Mouse (Mus musculus): ENCODE measurements around the gene Mettl7b.

Gene Mettl7b

DNA sequence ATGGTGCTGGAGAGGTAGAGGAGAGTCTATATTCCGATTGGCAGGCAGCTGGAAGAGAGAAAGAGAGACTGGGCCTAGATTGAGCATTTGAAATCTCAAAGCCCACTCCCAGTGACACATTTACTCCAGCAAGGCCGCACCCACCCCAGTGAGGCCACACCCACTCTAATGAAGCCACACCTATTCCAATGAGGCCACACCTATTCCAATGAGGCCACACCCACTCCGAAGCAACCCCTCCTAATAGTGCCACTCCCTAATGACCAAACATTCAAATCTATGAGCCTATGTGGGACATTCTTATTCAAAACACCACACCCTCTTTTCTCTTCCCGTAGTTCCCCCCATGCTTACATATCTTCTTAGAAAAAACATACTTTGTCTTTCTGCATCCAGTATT is 13.3 kb downstream of the Mettl7b start:
- no peak for DNase-seq (ENCODE audit: low spot score)

DNA sequence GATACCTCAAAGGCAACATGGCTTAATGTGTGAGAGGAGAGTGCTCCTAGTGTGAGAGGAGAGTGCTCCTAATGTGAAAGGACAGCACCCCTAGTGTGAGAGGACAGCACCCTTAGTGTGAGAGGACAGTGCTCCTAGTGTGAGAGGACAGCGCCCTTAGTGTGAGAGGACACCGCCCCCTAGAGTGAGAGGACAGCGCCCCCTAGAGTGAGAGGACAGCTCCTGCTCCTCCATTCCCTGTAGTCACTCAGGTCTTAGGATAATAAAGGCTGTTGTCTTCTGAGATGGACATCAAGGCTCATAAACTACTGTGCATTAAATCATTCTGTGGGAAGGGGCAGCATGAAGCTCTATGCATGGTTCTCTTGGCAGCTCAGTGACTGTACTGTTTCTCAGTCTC is 15.1 kb downstream of the Mettl7b start:
- no peak for DNase-seq (ENCODE audit: low spot score)

DNA sequence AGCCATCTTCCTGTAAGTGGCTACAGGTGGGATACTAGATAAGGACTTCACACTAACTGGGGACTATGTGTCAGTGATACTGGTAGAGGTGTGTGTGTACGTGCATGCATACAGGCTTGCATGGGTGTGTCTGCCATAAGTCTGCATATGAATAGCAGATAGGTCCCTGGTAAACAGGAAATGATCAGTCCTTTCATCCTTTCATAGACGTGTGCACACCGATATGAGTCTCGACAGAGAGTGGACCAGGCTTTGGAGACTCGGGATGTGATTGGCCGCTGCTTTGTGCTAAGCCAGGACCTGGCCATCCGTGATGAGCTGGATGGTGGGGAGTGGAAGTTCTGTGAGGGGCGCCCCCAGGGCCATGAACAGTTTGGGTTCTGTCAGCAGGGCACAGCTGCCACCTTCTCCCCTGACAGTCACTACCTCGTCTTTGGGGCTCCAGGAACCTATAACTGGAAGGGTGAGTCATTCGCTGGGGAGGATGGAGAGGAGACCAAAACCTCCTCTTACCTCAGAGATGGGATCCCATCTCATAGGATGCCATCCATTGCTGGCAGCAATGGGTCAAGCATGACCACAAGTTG is 20.2 kb downstream of the Mettl7b start:
- no peak for DNase-seq (ENCODE audit: low spot score)

DNA sequence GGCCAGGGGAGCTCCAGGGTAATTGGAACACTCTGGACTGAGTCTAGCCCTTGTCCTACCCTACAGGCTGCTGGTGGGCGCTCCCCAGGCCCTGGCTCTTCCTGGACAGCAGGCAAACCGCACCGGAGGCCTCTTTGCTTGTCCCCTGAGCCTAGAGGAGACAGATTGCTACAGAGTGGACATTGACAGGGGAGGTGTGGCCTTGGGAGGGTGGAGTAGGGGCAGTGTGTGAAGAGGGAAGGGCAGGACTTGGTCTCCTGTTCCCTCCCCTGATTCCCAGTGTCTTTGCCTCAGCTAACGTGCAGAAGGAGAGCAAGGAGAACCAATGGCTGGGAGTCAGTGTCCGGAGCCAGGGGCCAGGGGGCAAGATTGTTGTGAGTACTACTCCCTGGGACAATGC is 21.8 kb downstream of the Mettl7b start:
- DNase-seq (ENCODE audit: low spot score) = no peak

DNA sequence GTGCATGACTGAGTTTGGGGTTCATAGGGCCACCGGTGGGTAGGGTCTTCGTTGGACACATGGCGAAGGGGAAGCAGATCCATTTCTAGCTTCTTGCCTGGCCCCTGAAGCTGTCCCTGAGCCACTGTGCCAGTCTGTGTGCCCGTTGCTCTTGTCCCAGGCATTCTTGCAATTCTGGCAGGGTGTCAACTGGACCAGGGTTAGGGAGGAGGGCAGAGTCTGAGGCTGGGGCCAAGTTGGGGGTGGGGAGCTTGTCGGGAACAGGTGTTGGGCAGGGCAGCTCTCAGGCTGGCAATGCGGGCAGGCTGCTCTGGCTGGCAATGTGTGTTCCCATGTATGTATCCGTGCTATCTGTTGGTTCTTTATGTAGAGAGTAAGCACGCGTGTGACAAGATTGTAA is 22.3 kb downstream of the Mettl7b start:
- no peak for DNase-seq (ENCODE audit: low spot score)

DNA sequence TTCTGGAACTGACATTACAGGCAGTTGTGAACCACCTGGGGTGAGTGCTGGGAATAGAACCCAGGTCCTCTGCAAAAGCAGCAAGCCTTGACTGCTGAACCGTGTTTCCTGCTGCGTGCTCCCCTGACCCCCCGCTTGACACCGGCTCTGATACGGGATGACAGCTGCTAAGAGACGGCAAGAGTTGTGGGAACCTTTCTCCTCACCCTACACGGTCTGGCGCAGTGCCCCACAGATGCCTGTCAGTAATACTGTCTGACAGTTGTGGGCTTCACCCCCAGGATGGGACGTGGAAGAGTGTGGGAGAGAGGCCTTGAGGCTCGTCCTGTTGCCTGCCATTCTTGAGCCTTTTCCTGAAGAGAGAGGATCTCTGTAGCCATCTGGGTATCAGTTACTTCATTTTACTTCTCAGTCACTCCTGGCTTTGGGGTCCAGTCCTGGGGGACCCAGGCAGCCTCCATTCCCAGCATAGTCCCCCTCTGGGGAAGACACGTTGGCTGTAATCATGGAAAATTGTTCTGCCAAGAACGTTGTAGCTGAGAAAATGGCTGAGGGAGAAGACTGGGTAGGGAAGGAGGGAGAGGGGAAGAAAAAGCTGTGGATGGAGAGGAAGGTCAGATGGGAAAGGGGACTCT is 22.9 kb downstream of the Mettl7b start:
- DNase-seq (ENCODE audit: low spot score) = no peak

DNA sequence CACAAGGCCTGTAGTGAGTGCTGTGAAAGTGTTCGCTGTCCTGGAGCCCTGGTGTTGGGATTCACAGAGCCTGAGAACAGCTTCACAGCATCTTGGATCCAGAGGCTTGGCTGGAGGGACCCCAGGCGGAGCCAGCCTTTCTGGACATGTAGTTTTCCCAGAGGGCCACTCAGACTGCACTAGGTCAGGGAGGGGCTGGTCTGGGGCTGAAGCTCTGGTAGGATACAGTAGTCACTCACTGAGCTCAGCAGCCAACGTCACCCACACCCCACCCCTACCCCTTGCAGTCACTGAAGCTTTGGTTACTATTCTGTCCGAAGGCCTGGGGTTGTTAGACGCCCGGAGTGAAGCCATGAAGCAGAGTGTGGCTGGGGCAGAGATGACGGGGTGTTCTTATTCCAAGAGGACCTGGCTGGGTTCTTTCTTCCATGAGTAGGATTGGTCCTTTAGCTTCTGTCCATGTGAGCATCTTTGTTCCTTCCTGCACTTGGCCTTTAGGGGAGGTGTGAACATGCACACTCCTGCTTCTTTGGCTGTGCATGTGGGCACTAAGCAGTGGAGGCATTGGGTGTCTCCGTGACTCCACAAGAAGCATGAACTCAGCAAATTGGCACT is 24.9 kb downstream of the Mettl7b start:
- no peak for DNase-seq (ENCODE audit: low spot score)

DNA sequence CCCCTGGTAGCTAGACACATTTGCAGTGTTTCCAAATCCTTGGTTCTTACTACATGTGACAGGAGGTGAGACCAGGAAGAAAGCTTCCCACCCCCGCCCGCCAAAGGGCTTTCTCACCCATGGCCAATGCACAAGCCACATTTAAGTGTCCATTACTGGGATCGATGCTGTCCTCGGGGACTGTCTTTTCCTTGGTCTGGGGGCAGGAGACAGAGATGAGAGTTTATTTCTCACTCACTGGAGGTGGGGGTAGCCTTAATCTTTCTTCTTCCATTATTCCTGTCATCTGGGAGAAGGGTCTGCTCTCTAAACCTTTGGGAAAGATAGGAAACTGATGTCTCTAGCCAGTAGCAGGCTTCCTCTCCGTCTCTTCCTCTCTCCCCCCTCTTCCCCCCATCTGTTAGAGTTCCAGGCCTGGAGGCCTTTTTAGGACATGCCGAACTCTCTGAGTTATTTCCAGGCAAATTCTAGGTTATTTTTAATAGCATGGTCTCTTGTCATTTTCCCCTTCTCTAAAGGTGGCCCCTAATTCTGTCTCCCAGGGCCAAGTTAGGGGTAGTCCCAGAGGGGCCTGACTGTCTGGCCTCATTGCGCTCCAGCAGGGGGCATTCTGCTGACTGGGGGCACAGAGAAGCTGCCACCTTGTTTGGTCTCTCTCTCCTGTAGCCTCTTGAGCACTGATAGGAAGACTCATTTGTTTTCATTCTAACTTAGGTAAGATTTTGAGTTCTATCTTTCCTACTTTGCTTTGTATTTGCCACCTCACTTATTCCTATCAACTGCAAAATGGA is 25.6 kb downstream of the Mettl7b start:
- no peak for DNase-seq (ENCODE audit: low spot score)

DNA sequence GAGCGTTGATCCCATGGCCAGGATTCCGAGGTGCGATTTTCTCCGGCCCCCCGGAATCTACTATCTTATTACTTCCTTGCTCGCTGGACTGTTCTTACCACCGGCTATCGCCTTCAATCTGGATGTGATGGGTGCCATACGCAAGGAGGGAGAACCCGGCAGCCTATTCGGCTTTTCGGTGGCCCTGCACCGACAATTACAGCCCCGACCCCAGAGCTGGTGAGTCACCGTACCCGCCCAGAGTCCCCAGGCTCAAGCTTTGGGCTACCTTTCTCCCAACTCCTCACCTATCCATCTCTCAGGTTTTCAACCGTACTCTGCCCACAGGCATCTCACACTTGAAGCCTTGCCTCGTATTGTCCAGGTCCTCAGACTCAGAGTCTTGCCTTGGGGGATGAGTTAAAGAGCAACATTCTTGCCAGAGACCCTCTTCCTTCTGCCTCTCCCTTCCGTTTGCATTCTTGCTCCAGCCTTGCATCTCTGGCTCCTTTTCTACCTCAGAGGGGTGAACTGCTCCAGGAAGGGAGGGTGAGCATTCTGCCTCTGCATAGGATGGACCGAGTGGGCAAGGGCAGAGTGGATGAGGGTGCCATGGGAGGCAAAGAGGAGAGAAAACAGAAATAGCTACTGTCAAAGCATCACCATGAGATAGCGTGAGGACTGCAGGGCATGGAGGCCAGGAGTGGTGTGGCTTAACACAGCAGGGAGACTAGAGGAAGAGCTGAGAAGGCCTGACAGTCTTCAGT is 26.6 kb downstream of the Mettl7b start:
- DNase-seq (ENCODE audit: low spot score) = no peak

DNA sequence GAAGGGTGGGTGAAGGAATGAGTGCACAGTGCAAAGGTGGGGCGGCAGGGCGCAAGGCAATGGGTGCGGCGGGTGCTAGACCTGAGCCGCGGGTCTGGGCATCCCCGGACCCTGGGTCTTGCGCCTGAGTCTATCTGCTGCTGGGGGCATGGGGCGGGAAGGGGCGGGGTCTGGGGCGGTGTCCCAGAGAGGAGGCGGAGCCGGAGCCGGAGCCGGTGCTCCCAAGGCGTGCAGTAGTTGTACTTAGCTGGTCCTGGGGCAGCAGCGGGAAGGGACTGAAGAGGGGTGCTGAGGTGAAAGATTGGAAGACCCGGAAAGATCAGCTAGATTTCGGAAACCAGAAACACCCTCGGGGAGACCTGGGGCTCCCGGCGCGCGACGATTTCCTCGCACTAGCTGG is 27.2 kb downstream of the Mettl7b start, which contains the start of gene Itga7:
Gene Itga7 (plus strand): TSS at position 245 of the 400 bp plus-strand sequence.
- DNase-seq (ENCODE audit: low spot score) = no peak

DNA sequence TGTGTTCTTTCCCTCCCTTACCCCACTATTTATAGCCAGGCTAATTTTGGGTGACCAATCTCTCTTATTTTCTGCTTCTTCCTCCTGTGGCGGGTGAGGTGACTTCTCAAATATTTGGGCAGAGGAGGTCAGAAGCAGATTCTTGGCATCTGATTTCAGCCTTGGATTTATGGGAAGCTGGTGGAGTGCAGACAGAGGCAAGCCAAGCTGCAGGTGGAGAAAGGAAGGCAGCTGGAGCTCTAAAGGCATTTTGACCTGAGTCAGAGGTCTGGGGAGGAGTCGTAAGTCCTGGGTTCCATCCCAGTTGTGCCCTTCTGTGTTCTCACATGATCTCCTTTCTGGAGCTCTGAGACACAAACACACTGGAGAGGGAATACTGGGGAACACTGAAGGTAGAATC is 29.3 kb downstream of the Mettl7b start:
- DNase-seq (ENCODE audit: low spot score) = no peak

DNA sequence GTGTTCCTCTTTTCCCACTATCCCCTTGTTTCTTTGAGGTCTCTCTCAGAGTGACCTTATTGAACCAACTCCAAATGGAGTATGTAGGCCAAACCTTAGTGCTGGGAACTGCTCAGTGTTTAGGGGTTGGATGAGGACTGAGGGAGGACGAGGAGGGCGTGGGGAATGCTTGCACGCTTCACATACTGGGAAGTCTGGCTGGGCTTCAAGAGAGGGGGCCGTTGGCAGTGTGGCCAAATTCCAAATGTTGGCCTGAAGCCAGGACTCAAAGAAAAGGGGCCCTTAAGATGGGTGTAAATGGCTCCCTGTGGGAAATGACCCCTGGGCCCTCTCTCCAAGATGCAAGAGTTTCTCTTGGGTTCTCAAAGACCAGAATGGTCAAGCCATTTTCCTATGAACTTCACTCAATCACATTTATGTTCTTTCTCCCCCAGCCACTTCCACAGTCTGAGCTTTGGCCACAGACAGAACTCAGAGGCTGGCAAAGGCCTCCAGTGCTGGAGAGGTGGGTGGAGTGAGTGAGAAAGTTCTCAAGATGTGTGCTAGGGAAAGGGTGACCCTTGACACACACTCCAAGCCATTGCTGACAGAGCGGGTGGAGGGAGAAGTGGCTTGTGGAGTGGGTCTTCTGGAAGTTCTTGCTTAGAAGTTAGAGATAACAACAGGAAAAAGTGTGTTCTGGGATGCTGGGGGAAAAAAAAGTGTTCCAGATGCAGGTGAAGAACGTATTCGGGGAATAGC is 31.0 kb downstream of the Mettl7b start:
- no peak for DNase-seq (ENCODE audit: low spot score)

DNA sequence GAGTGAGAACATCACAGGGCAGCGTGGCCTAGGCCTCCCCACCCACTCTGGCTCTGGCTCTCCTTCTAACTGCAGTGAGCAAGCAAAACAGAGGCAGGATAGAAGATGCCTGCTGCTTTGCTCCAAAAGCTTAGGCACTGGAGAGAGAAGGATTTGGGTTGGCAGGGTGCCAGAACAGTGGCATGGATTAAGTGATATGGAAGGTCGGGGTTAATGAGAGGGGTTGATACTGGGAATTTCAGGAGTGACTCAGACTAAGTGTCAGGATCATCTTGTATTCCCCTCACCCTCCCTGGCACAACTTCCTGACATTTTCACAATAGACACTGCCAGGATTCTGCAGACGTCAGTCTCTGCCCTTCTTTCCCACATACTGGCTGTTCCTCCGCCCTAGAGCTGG is 32.4 kb downstream of the Mettl7b start:
- DNase-seq (ENCODE audit: low spot score) = no peak

DNA sequence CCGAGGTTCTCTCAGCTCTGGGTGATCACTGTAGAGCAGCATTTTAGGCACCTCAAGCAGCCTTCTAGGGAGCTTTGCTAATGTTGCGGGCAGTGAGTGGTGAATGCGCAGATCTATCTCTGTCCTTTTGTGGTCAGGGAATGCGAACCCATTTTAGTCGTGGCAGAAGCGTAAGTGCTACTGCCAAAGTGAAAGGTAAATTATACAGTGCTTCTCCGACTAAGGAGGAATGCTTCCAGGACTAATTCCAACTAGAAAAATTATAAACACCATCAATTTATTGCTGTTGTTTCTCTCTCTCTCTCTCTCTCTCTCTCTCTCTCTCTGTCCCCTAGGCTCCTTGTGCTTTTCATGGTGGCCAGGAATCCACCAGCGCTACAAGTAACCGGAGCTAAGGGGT is 36.9 kb downstream of the Mettl7b start, which contains the start of gene Bloc1s1:
Gene Bloc1s1 (minus strand): TSS at position 101 of the 400 bp plus-strand sequence.
- DNase-seq (ENCODE audit: low spot score) = no peak

DNA sequence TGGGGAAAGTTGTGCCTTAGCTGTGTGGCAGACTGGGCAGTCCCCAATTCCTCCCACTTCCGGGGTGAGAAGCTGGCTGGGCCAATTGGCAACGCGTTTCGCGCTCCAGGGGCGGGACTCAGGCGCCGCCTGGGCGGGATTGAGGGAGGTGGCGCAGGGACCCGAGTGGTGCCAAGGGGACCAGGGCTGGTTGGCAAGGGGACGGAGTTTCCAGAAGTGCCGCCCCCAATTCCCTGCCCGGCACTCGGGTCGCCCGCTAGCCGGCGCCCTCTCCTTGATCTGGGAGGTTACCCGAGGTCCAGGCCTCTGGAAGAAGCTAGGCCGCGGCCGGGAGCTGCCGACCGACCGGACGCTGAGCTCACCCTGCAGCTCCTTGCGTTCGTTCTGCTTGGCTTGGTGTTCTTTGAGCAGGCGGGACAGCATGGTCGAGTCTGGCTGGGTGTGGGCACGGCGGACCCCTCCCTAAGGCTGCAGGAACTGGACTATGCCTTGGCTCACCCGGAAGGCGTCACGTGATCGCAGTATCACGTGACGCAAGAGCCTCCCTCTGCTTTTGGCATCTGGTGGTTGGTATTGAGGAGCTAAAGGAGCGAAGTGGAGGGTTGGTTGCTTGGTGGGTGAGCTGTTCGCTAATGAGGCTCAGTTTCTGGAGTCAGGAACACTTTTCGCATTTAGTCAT is 37.6 kb downstream of the Mettl7b start:
- peak; percentile 93 for DNase-seq (ENCODE audit: low spot score)

DNA sequence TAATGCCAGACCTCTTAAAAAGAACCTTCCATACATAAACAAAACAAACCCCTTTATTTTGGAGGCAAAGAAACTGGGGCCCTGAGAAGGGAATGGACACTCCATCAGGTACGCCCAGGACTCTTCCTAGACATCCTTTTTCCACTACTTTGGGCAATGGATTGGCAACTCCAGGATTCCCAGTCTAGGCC is 38.1 kb downstream of the Mettl7b start, which contains the start of gene Rdh5:
Gene Rdh5 (minus strand): TSS at position 67 of the 191 bp plus-strand sequence.
- no peak for DNase-seq (ENCODE audit: low spot score)

DNA sequence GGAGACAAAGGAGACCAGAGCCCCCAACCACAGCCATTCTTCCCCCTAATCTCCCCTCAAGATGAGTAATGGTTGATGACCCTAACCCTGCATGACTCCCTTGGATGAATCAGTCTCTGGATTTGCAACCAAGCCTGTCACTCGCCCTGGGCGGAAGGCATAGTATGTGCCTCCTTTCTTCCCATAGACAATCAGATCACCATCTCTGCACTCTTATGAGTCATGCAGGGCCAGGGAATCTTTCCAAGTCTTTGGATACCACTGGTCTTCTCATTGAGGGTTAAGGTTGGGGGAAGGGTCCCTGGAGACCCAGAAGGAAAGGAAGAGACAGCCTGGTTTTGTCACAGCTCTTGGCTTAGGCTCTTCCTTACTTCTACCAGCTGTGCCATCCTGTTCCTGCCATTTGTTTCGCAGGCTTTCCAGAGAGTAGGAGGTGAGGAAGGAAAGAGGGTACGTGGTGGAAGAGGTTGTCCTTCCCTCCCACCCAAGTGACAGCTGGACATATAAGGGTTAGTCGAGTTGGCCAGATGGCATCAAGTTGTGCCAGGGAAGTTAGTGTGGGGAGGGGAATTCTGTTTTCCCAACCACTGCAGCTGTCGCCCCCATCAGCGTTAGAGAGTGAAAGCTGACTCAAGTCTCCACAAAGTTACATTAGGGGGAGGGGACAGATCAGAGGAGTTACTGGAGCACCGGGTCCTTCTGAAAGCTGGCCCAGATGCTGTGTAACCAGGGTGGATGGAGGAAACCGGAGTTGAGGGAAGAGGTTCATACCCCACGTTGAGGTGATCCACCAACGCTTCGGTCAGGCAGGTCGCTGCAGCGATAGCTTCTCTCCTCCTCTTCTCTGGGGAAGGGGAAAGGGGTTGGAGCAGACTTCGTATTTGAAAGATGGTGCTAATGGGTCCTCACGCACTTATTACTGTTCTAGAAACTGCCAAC is 38.6 kb downstream of the Mettl7b start:
- DNase-seq (ENCODE audit: low spot score) = no peak

DNA sequence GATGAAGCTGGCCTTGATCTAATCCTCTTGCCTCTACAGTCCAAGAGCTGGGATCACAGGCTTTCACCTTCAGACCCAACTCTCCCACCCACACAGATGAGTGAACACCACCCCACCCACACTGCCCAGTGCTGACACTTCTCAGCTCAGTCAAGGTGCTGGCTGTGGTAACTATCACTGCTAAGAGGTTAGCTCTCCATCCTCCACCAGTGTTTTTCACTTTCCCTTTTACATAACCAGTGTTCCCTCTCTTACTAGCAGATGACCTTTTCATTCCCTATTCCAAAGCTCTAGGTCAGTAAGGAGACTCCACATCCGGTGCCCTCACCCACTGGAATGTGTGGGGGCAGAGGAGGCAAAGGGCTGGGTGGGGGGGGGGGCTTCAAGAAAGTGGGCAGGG is 39.5 kb downstream of the Mettl7b start:
- DNase-seq (ENCODE audit: low spot score) = no peak

DNA sequence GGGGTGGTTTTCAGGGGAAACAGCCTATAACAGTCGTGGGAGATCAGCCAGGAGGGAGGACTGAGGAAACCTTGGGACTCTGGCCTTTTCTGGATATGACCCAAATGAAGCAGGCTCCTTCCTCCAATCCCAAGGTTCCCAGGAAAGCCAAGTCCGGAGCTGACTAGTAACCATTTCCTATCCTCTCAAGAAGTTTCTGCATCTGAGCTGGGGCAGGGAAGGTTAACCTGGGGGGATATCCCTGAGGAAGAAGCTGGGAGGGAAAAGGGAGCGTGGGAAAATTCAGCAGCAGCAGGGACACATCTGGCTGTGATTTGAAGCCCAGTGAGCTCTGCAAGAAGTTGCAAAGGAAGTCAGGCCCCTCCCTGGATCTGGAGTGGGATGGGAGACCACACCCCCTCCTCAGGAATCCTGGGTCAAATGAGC is 40.0 kb downstream of the Mettl7b start:
- DNase-seq (ENCODE audit: low spot score) = no peak

DNA sequence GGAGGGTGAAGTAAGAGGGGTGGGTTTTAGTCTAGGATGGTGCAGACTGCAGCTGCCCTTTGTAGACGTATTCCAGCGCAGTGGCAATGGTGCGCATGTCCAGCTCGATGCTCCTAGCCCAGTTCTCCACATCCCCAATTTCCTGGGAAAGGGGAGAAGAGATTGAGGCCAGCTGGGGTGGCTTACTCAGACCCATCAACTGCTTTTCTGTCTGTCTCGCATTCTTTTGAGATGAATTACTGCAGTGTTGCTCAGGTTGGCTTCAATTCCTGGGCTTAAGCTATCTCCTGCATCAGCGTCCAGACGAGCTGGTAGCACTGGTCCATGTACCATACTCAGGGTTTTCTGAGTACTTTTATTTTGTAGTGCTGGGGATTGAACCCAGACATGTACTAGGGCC is 40.8 kb downstream of the Mettl7b start:
- DNase-seq (ENCODE audit: low spot score) = no peak
